ENCODE assay signal across 11 mouse cellular contexts in the genomic region with DNA sequence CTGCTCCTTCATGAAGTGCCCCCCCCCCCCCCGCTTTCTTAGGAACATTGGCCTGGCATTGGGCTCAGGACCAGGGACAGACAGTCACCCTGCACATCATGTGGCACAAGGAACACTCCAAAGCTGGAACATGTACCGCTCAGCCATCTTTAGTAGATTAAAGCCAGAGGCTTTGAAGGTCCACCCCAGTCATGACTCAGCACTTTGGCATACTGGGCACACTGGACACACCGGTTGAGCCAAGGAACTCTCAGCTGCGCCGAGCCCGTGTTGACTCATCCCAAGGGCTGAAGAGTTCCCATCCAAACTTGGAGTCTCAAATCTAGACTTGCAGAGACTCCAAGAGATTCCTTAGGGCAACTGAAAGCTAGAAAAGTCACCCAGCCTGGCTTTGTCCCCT.
DNase-seq lines count a peak whose midpoint lies in the region; ATAC-seq and TF ChIP-seq lines count a peak whose summit lies in the region.
"Had no signal": no experiment of that assay in that cellular context is flagged by ENCODE, and none has a peak within 500 bp of the region (broad histone marks: within the 10 kb centered on the region; RNA-seq: fewer than 3 reads in every experiment).

No protein-coding gene starts in this region.

- H3K79me2 ChIP-seq in myocyte (ENCODE audit: control insufficient read depth, insufficient read depth): no peaks in the 10 kb centered on the region

- TF ChIP-seq CTCF in Patski (IDR thresholded peaks at IDR 0.05): no peak
- TF ChIP-seq CTCF in left cerebral cortex, adult 2 months (IDR thresholded peaks at IDR 0.05): no peak

- 88% methylated on average over 6 of the region's 6 CpGs for WGBS in heart, embryonic 10.5 days

- peak; percentile 78 for ATAC-seq in Patski

- H3K27ac ChIP-seq in heart, embryonic 10.5 days: no peak overlapping the region
- H3K27ac ChIP-seq in left cerebral cortex, adult 2 months: no peak overlapping the region
- H3K27ac ChIP-seq: macrophage had no signal

- POLR2A ChIA-PET in Patski (lab: Charles Lee): interaction anchor here (0.6 kb wide), 2 partner anchors 24 to 97 kb away, joined by 3 to 4 read pairs; no protein-coding TSS in a partner anchor

- CTCF ChIA-PET in Patski (lab: Charles Lee): interaction anchor here (1.6 to 2.0 kb wide), 2 partner anchors 10 to 15 kb away, joined by 4 to 5 read pairs; no protein-coding TSS in a partner anchor

- peak overlapping the region; percentile 60 for H3K4me2 ChIP-seq in myocyte (ENCODE audit: low read depth)

- 0 out of 2 replicates have a peak, but pooled peaks cover under 1% of the 10 kb centered on the region for H3K27me3 ChIP-seq in heart, embryonic 10.5 days (ENCODE audit: insufficient read depth, poor library complexity, severe bottlenecking)
- H3K27me3 ChIP-seq in Patski: no peaks in the 10 kb centered on the region
- H3K27me3 ChIP-seq in myocyte (ENCODE audit: control insufficient read depth, insufficient read depth, insufficient read length): no peaks in the 10 kb centered on the region

- in situ Hi-C loops in Patski (cut with MboI; ENCODE audit: low pct_unique_long_range_greater_than_20kb): no loop called here

- H3K4me1 ChIP-seq in heart, embryonic 10.5 days: no peaks in the 10 kb centered on the region

- H3K9me3 ChIP-seq in heart, embryonic 10.5 days: no peaks in the 10 kb centered on the region

- no peak for TF ChIP-seq POLR2A in myocyte (IDR thresholded peaks at IDR 0.05; ENCODE audit: insufficient read length, low read depth)

- peak; percentile 97 for DNase-seq in heart, adult 11 months
- DNase-seq in heart, embryonic 10.5 days (ENCODE audit: low spot score): no peak
- peak; percentile 41 for DNase-seq in Patski (ENCODE audit: low read depth, low spot score)
- DNase-seq in gastrocnemius, postnatal 25 days: peak; percentile 77
- DNase-seq in frontal cortex, postnatal 10 days (ENCODE audit: low spot score in 2 of 2): no peak
- no peak for DNase-seq in left cerebral cortex, adult 2 months (ENCODE audit: extremely low spot score in 1 of 2, low spot score in 2 of 2)
- no peak for DNase-seq in left cerebral cortex, postnatal 25 days (ENCODE audit: low spot score in 2 of 2)
- DNase-seq: B cell, adult 2 months; cerebellum, adult 8-10 months had no signal

- no peaks in the 10 kb centered on the region for H3K36me3 ChIP-seq in heart, embryonic 10.5 days
- H3K36me3 ChIP-seq in myocyte (ENCODE audit: control insufficient read depth, insufficient read depth): no peaks in the 10 kb centered on the region

- H3K4me3 ChIP-seq in heart, embryonic 10.5 days: no peak overlapping the region
- H3K4me3 ChIP-seq in myocyte: no peak overlapping the region
- H3K4me3 ChIP-seq in left cerebral cortex, adult 2 months: no peak overlapping the region

- H3ac ChIP-seq in myocyte (ENCODE audit: control insufficient read depth, insufficient read length): no peak overlapping the region

- intact Hi-C loops in left cerebral cortex, adult 2 months (cut with DNase I): no loop called here
- intact Hi-C loops in left cerebral cortex, postnatal 25 days (cut with DNase I): loop anchor here (10.0 kb wide), 1 partner anchor 255 kb away; no protein-coding TSS in a partner anchor

TF ChIP-seq in myocyte, 11 proteins besides CTCF, POLR2A, EP300 and RAD21:
- peak in 1 of 3 experiments; percentile 66 for TF ChIP-seq MYOG (IDR thresholded peaks at IDR 0.05; ENCODE audit: control insufficient read depth in 1 of 3, insufficient read depth in 1 of 3, insufficient read length in 2 of 3, low read depth in 2 of 3)
- TF ChIP-seq REST (IDR thresholded peaks at IDR 0.05; ENCODE audit: insufficient read depth, insufficient read length): no peak
- peak in 1 of 3 experiments; percentile 2 for TF ChIP-seq MYOD1 (IDR thresholded peaks at IDR 0.05; ENCODE audit: control insufficient read depth in 1 of 3, insufficient read length in 2 of 3, low read depth in 2 of 3)

Comparison
In these comparisons a context has a peak if more than half of its experiments do, and no peak if none do; other contexts are left out.
1. DNase-seq: peak in heart, adult 11 months (single experiment), Patski (single experiment) and gastrocnemius, postnatal 25 days (single experiment); none in heart, embryonic 10.5 days (single experiment), frontal cortex, postnatal 10 days (0 of 2), left cerebral cortex, adult 2 months (0 of 2) and left cerebral cortex, postnatal 25 days (0 of 2).